Comparison of ENCODE assay signal across 10 mouse cellular contexts in the genomic region with DNA sequence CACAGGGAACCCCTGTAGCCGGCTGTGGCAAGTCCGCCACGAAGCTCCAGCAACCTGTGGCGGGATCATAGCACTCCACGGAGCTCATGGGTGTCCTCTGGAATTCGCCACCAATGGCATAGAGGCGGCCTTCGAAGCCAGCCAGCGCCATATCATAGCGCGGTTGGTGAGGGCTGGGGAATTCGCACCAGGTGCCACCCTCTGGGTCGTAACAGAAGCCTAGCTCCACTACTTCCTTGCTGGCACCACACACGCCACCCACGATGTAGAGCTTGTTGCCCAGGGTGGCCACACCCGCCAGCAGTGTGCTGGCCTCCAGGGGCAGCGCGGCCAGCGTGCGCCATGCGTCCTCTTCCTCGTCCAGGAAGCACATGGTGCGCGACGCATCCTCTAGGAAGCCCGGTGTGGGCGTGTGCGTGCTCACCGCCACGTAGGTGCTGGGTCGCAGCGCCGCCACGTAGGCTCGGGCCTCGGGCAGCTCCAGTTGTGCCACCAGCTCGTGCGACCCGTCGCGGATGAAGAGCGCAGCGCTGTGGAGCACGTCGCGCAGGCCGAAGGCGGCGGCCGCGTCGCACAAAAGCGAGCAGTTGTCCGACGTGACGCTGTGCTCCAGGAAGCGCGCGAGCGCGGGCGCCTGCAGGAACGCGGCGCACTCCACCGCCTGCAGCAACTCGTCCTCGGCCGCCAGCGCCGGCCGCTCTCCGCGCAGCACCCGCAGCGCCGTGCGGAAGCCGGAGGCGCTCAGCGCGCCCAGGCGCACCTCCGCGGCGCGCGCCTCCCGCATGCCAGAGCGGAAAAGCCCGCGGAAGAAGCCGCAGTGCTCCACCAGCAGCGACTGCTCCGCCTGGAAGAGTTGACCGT. TPM values are rescaled to one million over a fixed set of nuclear protein-coding genes. Genes with fewer than 3 reads are reported as not detected.
A peak's percentile ranks its signal among the peaks of the same experiment; 100 is the strongest.
DNase-seq lines count a peak whose midpoint lies in the region; ATAC-seq and TF ChIP-seq lines count a peak whose summit lies in the region.
"Had no signal": no experiment of that assay in that cellular context is flagged by ENCODE, and none has a peak within 500 bp of the region (broad histone marks: within the 10 kb centered on the region; RNA-seq: fewer than 3 reads in every experiment).

No protein-coding gene starts in this region.

- peaks cover 38% of the 10 kb centered on the region for H3K27me3 ChIP-seq in forebrain, embryonic 14.5 days (replicated peaks; ENCODE audit: control insufficient read depth, insufficient read depth, low read length)
- peaks cover 44% of the 10 kb centered on the region for H3K27me3 ChIP-seq in neural tube, embryonic 12.5 days (replicated peaks)

- H3K4me1 ChIP-seq in forebrain, embryonic 14.5 days (ENCODE audit: control insufficient read depth, insufficient read depth, low read length) = peaks cover 3% of the 10 kb centered on the region; the same call in 1 of the 2 replicates
- H3K4me1 ChIP-seq in neural tube, embryonic 12.5 days = peaks cover 9% of the 10 kb centered on the region; the same call in 1 of the 2 replicates

- H3K9ac ChIP-seq in forebrain, embryonic 14.5 days (ENCODE audit: low read length) = peak overlapping the region; percentile 40
- H3K9ac ChIP-seq in neural tube, embryonic 12.5 days = no peak overlapping the region; the same call in 1 of the 2 replicates

- 19% methylated on average over 96 of the region's 96 CpGs for WGBS in forebrain, embryonic 14.5 days
- WGBS in neural tube, embryonic 12.5 days = 18% methylated on average over 96 of the region's 96 CpGs

- H3K36me3 ChIP-seq in forebrain, embryonic 14.5 days (ENCODE audit: control insufficient read depth, insufficient read depth, low read length) = no peaks in the 10 kb centered on the region
- no peaks in the 10 kb centered on the region for H3K36me3 ChIP-seq in neural tube, embryonic 12.5 days

- H3K4me2 ChIP-seq in forebrain, embryonic 14.5 days (ENCODE audit: low read length) = peak overlapping the region; percentile 52
- H3K4me2 ChIP-seq in neural tube, embryonic 12.5 days (replicated peaks) = peak overlapping the region; percentile 63

- peak overlapping the region; percentile 75 for H3K4me3 ChIP-seq in gastrocnemius, adult 2 months
- peak overlapping the region; percentile 35 for H3K4me3 ChIP-seq in forebrain, embryonic 14.5 days (ENCODE audit: low read depth, low read length)
- H3K4me3 ChIP-seq in neural tube, embryonic 12.5 days = peak overlapping the region; percentile 37

- intact Hi-C loops in gastrocnemius, adult 2 months (cut with DNase I) = loop anchor here (2.0 kb wide), 1 partner anchor 44 kb away; a partner anchor contains a TSS
- intact Hi-C loops in left cerebral cortex, postnatal 4 days (cut with DNase I) = no loop called here

- no peaks in the 10 kb centered on the region for H3K9me3 ChIP-seq in forebrain, embryonic 14.5 days (replicated peaks; ENCODE audit: control insufficient read depth, low read length)
- H3K9me3 ChIP-seq in neural tube, embryonic 12.5 days = no peaks in the 10 kb centered on the region

- ATAC-seq in forebrain, embryonic 14.5 days = peak; percentile 44
- ATAC-seq in neural tube, embryonic 12.5 days (ENCODE audit: low FRiP score, low read depth) = no peak

- DNase-seq in gastrocnemius, adult 2 months = peak; percentile 68
- DNase-seq in gastrocnemius, adult 18-20 months (ENCODE audit: low spot score) = no peak
- peak; percentile 52 for DNase-seq in ES-CJ7 (ENCODE audit: low read depth, low spot score)
- DNase-seq in forebrain, embryonic 14.5 days (ENCODE audit: low spot score) = peak; percentile 46
- DNase-seq in kidney, postnatal 14 days = peak; percentile 45
- no peak for DNase-seq in left cerebral cortex, postnatal 4 days
- DNase-seq in gastrocnemius, postnatal 4 days (ENCODE audit: low spot score in 2 of 2) = no peak

- peak overlapping the region; percentile 96 for H3K27ac ChIP-seq in gastrocnemius, adult 2 months
- no peak overlapping the region for H3K27ac ChIP-seq in forebrain, embryonic 14.5 days (ENCODE audit: low read depth, low read length)
- H3K27ac ChIP-seq in neural tube, embryonic 12.5 days = no peak overlapping the region
- H3K27ac ChIP-seq: macrophage had no signal

- no peak for TF ChIP-seq CTCF in gastrocnemius, adult 2 months (IDR thresholded peaks at IDR 0.05)

RNA-seq across cellular contexts. Expression of a gene that starts 0.5 kb away (rescaled TPM):
- total RNA-seq in gastrocnemius, adult 2 months (2021) = 10 to 100 TPM in 1 of 2 experiments, 1 to 10 TPM in 1; 7.8 to 19.5 TPM
- total RNA-seq in gastrocnemius, adult 18-20 months (2021) = 10 to 100 TPM; 10.7 to 11.6 TPM
- polyA plus RNA-seq in forebrain, embryonic 14.5 days (2014; fragmentation: Nextera tagmentation; extraction: Ambion mirVana) = 0.20 and 0.40 TPM in 2 replicates
- 0.81 and 0.86 TPM in 2 replicates for polyA plus RNA-seq in neural tube, embryonic 12.5 days (2016; fragmentation: Nextera tagmentation; extraction: Ambion mirVana)
- total RNA-seq in left cerebral cortex, postnatal 4 days (2021) = under 1 TPM; 0.18 to 0.36 TPM
- 10 to 100 TPM; 10.2 to 10.6 TPM for total RNA-seq in gastrocnemius, postnatal 4 days (2021)
- total RNA-seq: CH12.LX had no signal
- polyA plus RNA-seq: macrophage had no signal

RNA-seq across cellular contexts. Expression of a gene that starts 7.3 kb away (rescaled TPM):
- 1 to 10 TPM; 3.1 to 3.3 TPM for total RNA-seq in gastrocnemius, adult 2 months (2021)
- 1 to 10 TPM; 2.5 to 3.7 TPM for total RNA-seq in gastrocnemius, adult 18-20 months (2021)
- polyA plus RNA-seq in forebrain, embryonic 14.5 days (2014; fragmentation: Nextera tagmentation; extraction: Ambion mirVana) = 6.3 and 6.7 TPM in 2 replicates
- 6.6 and 8.3 TPM in 2 replicates for polyA plus RNA-seq in neural tube, embryonic 12.5 days (2016; fragmentation: Nextera tagmentation; extraction: Ambion mirVana)
- 1 to 10 TPM; 4.3 to 4.4 TPM for total RNA-seq in left cerebral cortex, postnatal 4 days (2021)
- 1 to 10 TPM; 8.7 to 9.2 TPM for total RNA-seq in gastrocnemius, postnatal 4 days (2021)
- polyA plus RNA-seq: macrophage had no signal

RNA-seq across cellular contexts. Expression of a gene that starts 30.1 kb away (rescaled TPM):
- total RNA-seq in gastrocnemius, adult 2 months (2021) = 1 to 10 TPM in 1 of 2 experiments, under 1 TPM in 1; 0.43 to 1.1 TPM
- total RNA-seq in gastrocnemius, adult 18-20 months (2021) = under 1 TPM; 0.64 to 0.71 TPM
- polyA plus RNA-seq in forebrain, embryonic 14.5 days (2014; fragmentation: Nextera tagmentation; extraction: Ambion mirVana) = 0.13 and 0.96 TPM in 2 replicates
- 0.68 and 1.6 TPM in 2 replicates for polyA plus RNA-seq in neural tube, embryonic 12.5 days (2016; fragmentation: Nextera tagmentation; extraction: Ambion mirVana)
- 1 to 10 TPM; 4.2 to 5.3 TPM for total RNA-seq in left cerebral cortex, postnatal 4 days (2021)
- total RNA-seq in gastrocnemius, postnatal 4 days (2021) = under 1 TPM; 0.44 to 0.66 TPM
- polyA plus RNA-seq: macrophage had no signal

RNA-seq across cellular contexts. Expression of a gene that starts 31.8 kb away (rescaled TPM):
- not detected for total RNA-seq in gastrocnemius, adult 2 months (2021)
- not detected for total RNA-seq in gastrocnemius, adult 18-20 months (2021)
- polyA plus RNA-seq in forebrain, embryonic 14.5 days (2014; fragmentation: Nextera tagmentation; extraction: Ambion mirVana) = not detected in 2 replicates
- not detected in 2 replicates for polyA plus RNA-seq in neural tube, embryonic 12.5 days (2016; fragmentation: Nextera tagmentation; extraction: Ambion mirVana)
- not detected for total RNA-seq in left cerebral cortex, postnatal 4 days (2021)
- not detected for total RNA-seq in gastrocnemius, postnatal 4 days (2021)
- total RNA-seq: CH12.LX had no signal
- polyA plus RNA-seq: macrophage had no signal

RNA-seq across cellular contexts. Expression of a gene that starts 44.6 kb away (rescaled TPM):
- total RNA-seq in gastrocnemius, adult 2 months (2021) = 1 to 10 TPM; 4.3 to 5.7 TPM
- total RNA-seq in gastrocnemius, adult 18-20 months (2021) = 1 to 10 TPM; 4.7 to 6.5 TPM
- 20.8 and 24.1 TPM in 2 replicates for polyA plus RNA-seq in forebrain, embryonic 14.5 days (2014; fragmentation: Nextera tagmentation; extraction: Ambion mirVana)
- polyA plus RNA-seq in neural tube, embryonic 12.5 days (2016; fragmentation: Nextera tagmentation; extraction: Ambion mirVana) = 23.5 and 24.9 TPM in 2 replicates
- 10 to 100 TPM; 22.7 to 23.1 TPM for total RNA-seq in left cerebral cortex, postnatal 4 days (2021)
- total RNA-seq in gastrocnemius, postnatal 4 days (2021) = 10 to 100 TPM in 1 of 2 experiments, 1 to 10 TPM in 1; 9.5 to 10.3 TPM

Comparison
In these comparisons a context has a peak if more than half of its experiments do, and no peak if none do; other contexts are left out.
1. DNase-seq: peak in gastrocnemius, adult 2 months (single experiment), ES-CJ7 (single experiment), forebrain, embryonic 14.5 days (single experiment) and kidney, postnatal 14 days (single experiment); none in gastrocnemius, adult 18-20 months (single experiment), left cerebral cortex, postnatal 4 days (single experiment) and gastrocnemius, postnatal 4 days (0 of 2).
2. RNA of a gene that starts 0.5 kb away (total RNA-seq): 7.8 to 19.5 TPM in gastrocnemius, adult 2 months, 10.7 to 11.6 TPM in gastrocnemius, adult 18-20 months and 10.2 to 10.6 TPM in gastrocnemius, postnatal 4 days; 0.18 to 0.36 TPM in left cerebral cortex, postnatal 4 days; every median in the first group is over 4 times any median in the second.
3. Peak in every context shown above with its lines, with median percentiles within 50 percentile points of each other: H3K4me3 ChIP-seq.